Mouse (Mus musculus) liver, adult 2 months (tissue): ENCODE measurements at regions not wholly inside any gene's neighbourhood (a gene's known extent, or its start where the extent isn't known, plus 50 kb on each side); places are given as distances from the start of the nearest gene placed in this dataset.

Source experiments
- CTCF ChIP-seq: fragments of 200-500 bp; IDR thresholded peaks from 2 replicates; pipeline ENCODE4 v1.5.1; 2011; ENCODE audit warnings: low read depth, low read length, control low read depth
- POLR2A ChIP-seq: fragments of 200-500 bp; IDR thresholded peaks from 2 replicates; pipeline ENCODE4 v1.6.1; 2011; ENCODE audit warnings: low read length, control low read depth; ENCODE audit not compliant: insufficient read depth; ENCODE audit errors: extremely low read depth

- TF ChIP-seq CTCF: no peak
- TF ChIP-seq POLR2A: no peak
Measured at GRCm38 (mm10) chrX:10896193-10896955, 181.6 kb downstream of the Mid1ip1 start.
